In genomic region chr3:41589246-41589914, GRCm38 (mm10) we compare ENCODE assay signal across 14 mouse cellular contexts. TPM values are rescaled to one million over a fixed set of nuclear protein-coding genes. Genes with fewer than 3 reads are reported as not detected.
DNase-seq lines count a peak whose midpoint lies in the region; ATAC-seq and TF ChIP-seq lines count a peak whose summit lies in the region.
"Had no signal": no experiment of that assay in that cellular context is flagged by ENCODE, and none has a peak within 500 bp of the region (broad histone marks: within the 10 kb centered on the region; RNA-seq: fewer than 3 reads in every experiment).

No protein-coding gene starts in this region.

- no peaks in the 10 kb centered on the region for H3K27me3 ChIP-seq in hindbrain, embryonic 16.5 days (replicated peaks; ENCODE audit: control insufficient read depth, insufficient read depth, low read length)
- no peaks in the 10 kb centered on the region for H3K27me3 ChIP-seq in hindbrain, embryonic 10.5 days (ENCODE audit: insufficient read depth, poor library complexity, severe bottlenecking)
- no peaks in the 10 kb centered on the region for H3K27me3 ChIP-seq in lung, postnatal 0 days (replicated peaks; ENCODE audit: insufficient read depth, low read length)
- no peaks in the 10 kb centered on the region for H3K27me3 ChIP-seq in embryonic facial prominence, embryonic 14.5 days (replicated peaks; ENCODE audit: control insufficient read depth, insufficient read depth, low read length)
- H3K27me3 ChIP-seq in small intestine, adult 2 months (ENCODE audit: control insufficient read depth, insufficient read depth, low read length), result no peaks in the 10 kb centered on the region
- H3K27me3 ChIP-seq: forebrain, embryonic 15.5 days; kidney, embryonic 15.5 days had no signal

- no peak overlapping the region for H3K4me3 ChIP-seq in hindbrain, embryonic 16.5 days (ENCODE audit: low read length)
- H3K4me3 ChIP-seq in hindbrain, embryonic 10.5 days, result no peak overlapping the region
- no peak overlapping the region for H3K4me3 ChIP-seq in lung, postnatal 0 days (ENCODE audit: low read depth, low read length)
- no peak overlapping the region for H3K4me3 ChIP-seq in embryonic facial prominence, embryonic 14.5 days (ENCODE audit: low read depth, low read length)
- H3K4me3 ChIP-seq in small intestine, adult 2 months (ENCODE audit: low read depth, low read length), result no peak overlapping the region
- H3K4me3 ChIP-seq: forebrain, embryonic 15.5 days; kidney, embryonic 15.5 days; midbrain, embryonic 10.5 days had no signal

- TF ChIP-seq CTCF in lung, postnatal 0 days (IDR thresholded peaks at IDR 0.05), result no peak
- TF ChIP-seq CTCF in small intestine, adult 2 months (IDR thresholded peaks at IDR 0.05; ENCODE audit: extremely low read depth, insufficient read length, insufficient replicate concordance, low read depth, low read length), result no peak

- no peak for DNase-seq in hindbrain, embryonic 10.5 days (ENCODE audit: low spot score)
- DNase-seq in lung, postnatal 0 days (ENCODE audit: low spot score), result peak; percentile 20
- no peak for DNase-seq in lung, adult 18-20 months
- peak; percentile 80 for DNase-seq in embryonic facial prominence, embryonic 14.5 days (ENCODE audit: low spot score)
- no peak for DNase-seq in cerebellum, postnatal 25 days
- DNase-seq: cerebellum, postnatal 36 days; lung, postnatal 10 days; right cerebral cortex, postnatal 25 days; thymus, postnatal 25 days had no signal

- 64% methylated on average over 19 of the region's 19 CpGs for WGBS in hindbrain, embryonic 16.5 days
- WGBS in hindbrain, embryonic 10.5 days, result 93% methylated on average over 19 of the region's 19 CpGs
- 74% methylated on average over 19 of the region's 19 CpGs for WGBS in lung, postnatal 0 days
- 60% methylated on average over 19 of the region's 19 CpGs for WGBS in embryonic facial prominence, embryonic 14.5 days
- 66% methylated on average over 19 of the region's 19 CpGs for WGBS in small intestine, adult 2 months

- no peak for TF ChIP-seq EP300 in lung, postnatal 0 days (IDR thresholded peaks at IDR 0.05)

- ATAC-seq in hindbrain, embryonic 16.5 days, result no peak
- no peak for ATAC-seq in lung, postnatal 0 days
- ATAC-seq in embryonic facial prominence, embryonic 14.5 days (ENCODE audit: low read depth), result 0 out of 2 replicates have a peak, but pooled peaks have one; percentile 10
- ATAC-seq: forebrain, embryonic 15.5 days had no signal

- H3K4me2 ChIP-seq in hindbrain, embryonic 16.5 days (ENCODE audit: low read length), result peak overlapping the region; percentile 6; the same call in 1 of the 2 replicates
- no peak overlapping the region for H3K4me2 ChIP-seq in lung, postnatal 0 days (replicated peaks; ENCODE audit: low read depth, low read length)
- 0 out of 2 replicates have a peak overlapping the region, but pooled peaks have one; percentile 10 for H3K4me2 ChIP-seq in embryonic facial prominence, embryonic 14.5 days (ENCODE audit: low read depth, low read length)
- H3K4me2 ChIP-seq: forebrain, embryonic 15.5 days; kidney, embryonic 15.5 days had no signal

- H3K36me3 ChIP-seq in hindbrain, embryonic 16.5 days (ENCODE audit: control insufficient read depth, insufficient read depth, low read length), result peaks cover 5% of the 10 kb centered on the region; the same call in 1 of the 2 replicates
- peaks cover 68% of the 10 kb centered on the region for H3K36me3 ChIP-seq in hindbrain, embryonic 10.5 days
- no peaks in the 10 kb centered on the region for H3K36me3 ChIP-seq in lung, postnatal 0 days (ENCODE audit: insufficient read depth, low read length)
- peaks cover 15% of the 10 kb centered on the region for H3K36me3 ChIP-seq in embryonic facial prominence, embryonic 14.5 days (ENCODE audit: control insufficient read depth, insufficient read depth, low read length)
- H3K36me3 ChIP-seq in small intestine, adult 2 months (ENCODE audit: control insufficient read depth, insufficient read depth, low read length), result peaks cover 21% of the 10 kb centered on the region

- no peaks in the 10 kb centered on the region for H3K9me3 ChIP-seq in hindbrain, embryonic 16.5 days (ENCODE audit: control insufficient read depth, low read length)
- no peaks in the 10 kb centered on the region for H3K9me3 ChIP-seq in hindbrain, embryonic 10.5 days
- H3K9me3 ChIP-seq in lung, postnatal 0 days (ENCODE audit: low read length), result no peaks in the 10 kb centered on the region
- H3K9me3 ChIP-seq in embryonic facial prominence, embryonic 14.5 days (ENCODE audit: control insufficient read depth, low read length), result no peaks in the 10 kb centered on the region
- H3K9me3 ChIP-seq: forebrain, embryonic 15.5 days; kidney, embryonic 15.5 days; midbrain, embryonic 10.5 days had no signal

- no peak overlapping the region for H3K9ac ChIP-seq in hindbrain, embryonic 16.5 days (ENCODE audit: low read depth, low read length)
- no peak overlapping the region for H3K9ac ChIP-seq in lung, postnatal 0 days (replicated peaks; ENCODE audit: low read depth)
- H3K9ac ChIP-seq in embryonic facial prominence, embryonic 14.5 days (ENCODE audit: low read depth, low read length), result no peak overlapping the region
- H3K9ac ChIP-seq: forebrain, embryonic 15.5 days; kidney, embryonic 15.5 days had no signal

- H3K27ac ChIP-seq in hindbrain, embryonic 16.5 days (ENCODE audit: low read depth, low read length), result no peak overlapping the region
- H3K27ac ChIP-seq in hindbrain, embryonic 10.5 days, result no peak overlapping the region
- no peak overlapping the region for H3K27ac ChIP-seq in lung, postnatal 0 days (ENCODE audit: low read length)
- H3K27ac ChIP-seq in embryonic facial prominence, embryonic 14.5 days (replicated peaks; ENCODE audit: low read depth, low read length), result no peak overlapping the region
- H3K27ac ChIP-seq in small intestine, adult 2 months (ENCODE audit: insufficient read depth, low read depth, low read length), result peak overlapping the region; percentile 76
- H3K27ac ChIP-seq: forebrain, embryonic 15.5 days; kidney, embryonic 15.5 days; midbrain, embryonic 10.5 days had no signal

- no peaks in the 10 kb centered on the region; the same call in 1 of the 2 replicates for H3K4me1 ChIP-seq in hindbrain, embryonic 16.5 days (ENCODE audit: control insufficient read depth, insufficient read depth, low read depth, low read length)
- peaks cover 13% of the 10 kb centered on the region for H3K4me1 ChIP-seq in hindbrain, embryonic 10.5 days (replicated peaks)
- H3K4me1 ChIP-seq in lung, postnatal 0 days (ENCODE audit: insufficient read depth, low read depth, low read length), result no peaks in the 10 kb centered on the region
- H3K4me1 ChIP-seq in embryonic facial prominence, embryonic 14.5 days (ENCODE audit: control insufficient read depth, insufficient read depth, low read length), result peaks cover 19% of the 10 kb centered on the region
- peaks cover 49% of the 10 kb centered on the region for H3K4me1 ChIP-seq in small intestine, adult 2 months (ENCODE audit: control insufficient read depth, insufficient read depth, insufficient read length, low read length)
- H3K4me1 ChIP-seq: midbrain, embryonic 10.5 days had no signal

- no peak for TF ChIP-seq POLR2A in small intestine, adult 2 months (IDR thresholded peaks at IDR 0.05; ENCODE audit: low read depth, low read length)

RNA-seq across cellular contexts. Expression of gene Jade1, which starts 33.8 kb away (rescaled TPM):
- 12.7 TPM in 2 replicates for polyA plus RNA-seq in hindbrain, embryonic 16.5 days (2015; fragmentation: Nextera tagmentation; extraction: Ambion mirVana)
- polyA plus RNA-seq in hindbrain, embryonic 10.5 days (2016; fragmentation: Nextera tagmentation; extraction: Ambion mirVana), result 12.2 and 19.1 TPM in 2 replicates
- polyA plus RNA-seq in lung, postnatal 0 days (2015; fragmentation: Nextera tagmentation; extraction: Ambion mirVana), result 6.0 and 7.7 TPM in 2 replicates
- polyA plus RNA-seq in embryonic facial prominence, embryonic 14.5 days (2014; fragmentation: Nextera tagmentation; extraction: Ambion mirVana), result 16.1 and 16.4 TPM in 2 replicates
- polyA plus RNA-seq in small intestine, adult 2 months (2012; rRNA removed), result 8.1 and 18.5 TPM in 2 replicates

Comparison
In these comparisons a context has a peak if more than half of its experiments do, and no peak if none do; other contexts are left out.
1. DNase-seq: peak in lung, postnatal 0 days (single experiment) and embryonic facial prominence, embryonic 14.5 days (single experiment); none in hindbrain, embryonic 10.5 days (single experiment), lung, adult 18-20 months (0 of 2) and cerebellum, postnatal 25 days (0 of 2).